Mouse (Mus musculus) brain, embryonic 14.5 days (tissue): ENCODE measurements around the gene Entpd6.
A peak's percentile ranks its signal among the peaks of the same experiment; 100 is the strongest.

ENCODE experiments used
- CTCF ChIP-seq: fragments of 200-500 bp; IDR thresholded peaks from 2 replicates; pipeline ENCODE4 v1.5.1; 2012; ENCODE audit warnings: inconsistent platforms, mild to moderate bottlenecking, moderate library complexity, borderline replicate concordance; ENCODE audit not compliant: insufficient read depth, insufficient read length; ENCODE audit errors: extremely low read depth
- POLR2A ChIP-seq: fragments of 200-500 bp; IDR thresholded peaks from 2 replicates; pipeline ENCODE4 v1.6.1; 2012; ENCODE audit warnings: mild to moderate bottlenecking, inconsistent platforms, borderline replicate concordance; ENCODE audit not compliant: poor library complexity, insufficient read depth, insufficient read length, severe bottlenecking; ENCODE audit errors: extremely low read depth

GRCm38 (mm10) chr2:150748854-150749253 lies at the start of gene Entpd6:
- TF ChIP-seq POLR2A (peak; percentile 48; the same call in 1 of the 2 replicates), CTCF (peak; percentile 90)
